Mouse (Mus musculus) midbrain, embryonic 12.5 days (tissue): ENCODE data around the gene Dld. TPM values are rescaled to one million over a fixed set of nuclear protein-coding genes. Genes with fewer than 3 reads are reported as not detected.
A peak's percentile ranks its signal among the peaks of the same experiment; 100 is the strongest.

ENCODE experiments used
- ATAC-seq: fragments of 200-750 bp; cut with Nextera tagmentation; 2 replicates; pipeline ENCODE4 v1.8.0; 2017; ENCODE audit warnings: low read depth, moderate TSS enrichment, moderate library complexity; ENCODE audit not compliant: low FRiP score
- H3K27ac ChIP-seq: fragments of 300-500 bp; sonication (generic); replicated peaks from 2 replicates; pipeline ENCODE4 v1.5.1; 2016; ENCODE audit warnings: mild to moderate bottlenecking
- H3K27me3 ChIP-seq: fragments of 300-500 bp; sonication (generic); 2 replicates; pipeline ENCODE4 v1.6.1; 2016; ENCODE audit warnings: mild to moderate bottlenecking
- H3K36me3 ChIP-seq: fragments of 300-500 bp; sonication (generic); 2 replicates; pipeline ENCODE4 v1.6.1; 2016
- H3K4me1 ChIP-seq: fragments of 300-500 bp; sonication (generic); 2 replicates; pipeline ENCODE4 v1.6.1; 2016
- H3K4me2 ChIP-seq: fragments of 300-500 bp; sonication (generic); replicated peaks from 2 replicates; pipeline ENCODE4 v1.6.1; 2016; ENCODE audit warnings: mild to moderate bottlenecking, moderate library complexity
- H3K4me3 ChIP-seq: fragments of 300-500 bp; sonication (generic); 2 replicates; pipeline ENCODE4 v1.5.1; 2016; ENCODE audit warnings: mild to moderate bottlenecking
- H3K9ac ChIP-seq: fragments of 300-500 bp; sonication (generic); replicated peaks from 2 replicates; pipeline ENCODE4 v1.6.1; 2016; ENCODE audit warnings: mild to moderate bottlenecking, moderate library complexity
- H3K9me3 ChIP-seq: fragments of 300-500 bp; sonication (generic); 2 replicates; pipeline ENCODE4 v1.6.1; 2016; ENCODE audit warnings: mild to moderate bottlenecking
- WGBS: fragments of 180-500 bp; shearing (Covaris S2); methylation state at CpG from one replicate; pipeline ENCODE4 v1.1.7; 2016; 5-methylcytosine and 5-hydroxymethylcytosine counted together
- polyA plus RNA-seq: library from polyadenylated mRNA; unstranded; fragments of >200 nt; fragmentation: Nextera tagmentation; extraction: Ambion mirVana; gene quantifications from 2 replicates; pipeline ENCODE4 v1.2.1, GENCODE M21; 2016

Dld gene
- polyA plus RNA-seq, 1 experiment from 2014 or later, result 144 TPM

DNA sequence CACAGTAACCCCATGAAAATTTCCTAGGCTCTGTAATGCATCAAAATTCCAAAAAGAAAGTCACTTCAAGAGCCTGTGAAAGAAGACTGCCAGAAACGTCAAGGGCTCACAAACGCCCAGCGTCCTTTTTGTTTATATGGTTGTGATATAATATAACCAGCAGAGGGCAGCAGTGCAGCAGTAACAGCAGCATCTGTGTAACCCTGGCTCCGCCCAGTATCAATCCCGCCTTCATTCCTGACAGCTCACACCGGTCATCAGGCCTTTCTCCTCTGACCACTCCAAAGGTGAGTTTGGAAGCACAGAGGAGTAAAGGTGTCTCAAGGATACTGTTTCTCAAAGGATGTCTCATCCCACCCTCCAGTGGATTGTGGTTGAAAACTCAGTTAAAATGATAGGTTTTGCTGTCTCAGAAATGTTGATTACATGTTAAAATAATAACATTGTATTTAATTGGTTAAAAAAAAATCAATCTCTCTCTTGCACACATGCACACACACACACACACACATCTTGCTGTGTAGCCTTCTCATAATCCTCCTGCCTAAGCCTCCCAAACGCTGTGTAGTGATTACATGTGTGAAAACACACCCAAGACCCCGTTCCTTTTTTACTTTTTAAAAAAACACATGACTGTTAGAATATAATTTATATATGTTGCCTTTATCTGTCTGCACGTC, 23.5 kb upstream of the Dld start:
- Histone ChIP-seq H3K4me2 (no peak overlapping the region), H3K27me3 (no peaks in the 10 kb centered on the region), H3K4me1 (peaks cover 7% of the 10 kb centered on the region; the same call in 1 of the 2 replicates), H3K27ac (no peak overlapping the region), H3K36me3 (no peaks in the 10 kb centered on the region), H3K4me3 (no peak overlapping the region), H3K9me3 (no peaks in the 10 kb centered on the region), H3K9ac (no peak overlapping the region)
- ATAC-seq, result peak; percentile 81
- 40% methylated on average over 9 of the region's 9 CpGs for WGBS

DNA sequence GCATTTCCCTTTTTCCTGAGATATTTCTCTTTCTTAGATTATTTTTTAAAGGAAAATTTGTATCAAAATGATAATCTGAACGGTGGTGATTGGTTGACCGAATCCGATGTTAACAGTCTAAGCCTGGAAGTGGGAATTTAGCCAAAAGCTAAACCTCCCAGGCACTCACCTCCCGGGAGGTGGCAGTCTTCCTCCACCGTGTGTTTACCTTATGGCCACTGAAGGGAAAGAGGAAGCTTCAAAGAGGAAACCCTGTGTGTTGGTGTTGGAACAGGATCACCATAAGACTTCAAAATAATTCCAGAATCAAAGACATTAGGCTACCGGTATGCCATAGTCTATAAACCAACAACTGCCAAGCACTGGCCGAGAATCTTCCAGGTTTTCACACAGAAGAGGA, 18.4 kb upstream of the Dld start:
- no peak overlapping the region for H3K4me2 ChIP-seq
- H3K4me1 ChIP-seq, result no peaks in the 10 kb centered on the region
- H3K27ac ChIP-seq, result no peak overlapping the region
- H3K4me3 ChIP-seq, result no peak overlapping the region
- WGBS, result 90% methylated on average over 7 of the region's 7 CpGs
- no peak overlapping the region for H3K9ac ChIP-seq
- ATAC-seq, result no peak
- H3K36me3 ChIP-seq, result no peaks in the 10 kb centered on the region
- H3K27me3 ChIP-seq, result 0 out of 2 replicates have a peak, but pooled peaks cover 4% of the 10 kb centered on the region
- no peaks in the 10 kb centered on the region for H3K9me3 ChIP-seq

DNA sequence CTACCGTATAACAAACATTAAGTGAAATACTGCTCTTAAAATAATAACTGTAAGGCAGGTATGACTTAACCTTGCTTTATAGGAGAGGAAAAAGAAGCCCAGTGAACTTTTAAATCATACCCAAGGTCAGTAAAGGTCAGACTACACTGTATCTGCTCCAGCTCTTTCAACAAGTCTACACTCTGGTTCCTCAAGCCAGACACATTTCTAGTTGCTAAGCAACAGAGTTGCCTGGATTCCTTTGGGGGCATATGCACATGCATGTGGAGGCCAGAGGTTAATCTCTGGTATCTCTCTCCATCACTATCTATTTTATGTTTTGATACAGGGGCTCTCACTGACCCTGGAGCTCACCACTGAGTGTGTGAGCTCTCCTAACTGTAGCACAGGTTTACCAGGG, 17.9 kb upstream of the Dld start:
- no peaks in the 10 kb centered on the region for H3K36me3 ChIP-seq
- no peak overlapping the region for H3K27ac ChIP-seq
- no peaks in the 10 kb centered on the region for H3K4me1 ChIP-seq
- H3K9me3 ChIP-seq, result no peaks in the 10 kb centered on the region
- H3K27me3 ChIP-seq, result 0 out of 2 replicates have a peak, but pooled peaks cover 4% of the 10 kb centered on the region
- ATAC-seq, result no peak
- no peak overlapping the region for H3K9ac ChIP-seq
- H3K4me3 ChIP-seq, result no peak overlapping the region
- WGBS, result 90% methylated on average over 1 of the region's 1 CpGs
- H3K4me2 ChIP-seq, result no peak overlapping the region

DNA sequence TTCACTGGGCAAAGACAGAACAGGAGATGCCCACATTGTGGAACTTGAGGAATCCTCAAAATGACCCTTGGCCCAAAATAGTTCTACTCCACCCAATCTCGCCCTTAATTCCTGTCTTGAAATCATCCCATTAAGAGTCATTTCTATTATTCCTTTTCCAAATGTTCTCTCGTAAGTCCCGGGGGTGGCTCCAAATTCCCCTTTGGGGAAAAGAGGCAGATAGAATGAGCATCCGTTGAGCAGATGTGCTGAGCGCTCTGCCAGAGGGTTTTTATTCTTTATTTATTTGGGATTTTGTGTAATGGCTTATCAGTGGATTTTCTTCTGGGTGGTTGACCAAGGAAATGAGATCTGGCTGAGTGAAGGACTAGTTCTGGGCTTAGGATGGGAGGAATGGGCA, 16.5 kb upstream of the Dld start:
- no peak for ATAC-seq

DNA sequence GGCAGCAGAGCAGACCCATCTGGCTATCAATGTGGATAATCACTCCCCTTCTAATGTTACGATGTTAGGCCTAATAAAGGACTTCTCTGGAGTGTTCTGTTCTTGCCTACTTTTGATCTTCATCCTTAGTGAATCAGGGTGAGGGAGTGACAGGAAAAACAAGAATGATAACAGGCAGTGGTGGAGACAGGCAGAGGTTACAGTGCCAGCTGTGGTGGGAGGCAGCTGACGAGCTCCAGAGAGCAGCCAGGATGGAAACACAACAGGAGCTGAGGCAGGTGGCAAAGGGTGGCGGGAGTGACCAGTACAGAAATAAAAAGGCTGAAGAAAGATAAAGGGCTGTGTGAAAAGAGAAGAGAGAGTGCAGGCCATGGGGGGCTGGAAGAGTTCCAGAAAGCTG, 15.2 kb upstream of the Dld start:
- no peaks in the 10 kb centered on the region for H3K4me1 ChIP-seq
- no peaks in the 10 kb centered on the region for H3K36me3 ChIP-seq
- 74% methylated on average over 3 of the region's 3 CpGs for WGBS
- no peak for ATAC-seq
- H3K27ac ChIP-seq, result no peak overlapping the region
- no peaks in the 10 kb centered on the region for H3K9me3 ChIP-seq
- H3K27me3 ChIP-seq, result 0 out of 2 replicates have a peak, but pooled peaks cover 4% of the 10 kb centered on the region
- no peak overlapping the region for H3K4me3 ChIP-seq
- no peak overlapping the region for H3K9ac ChIP-seq
- H3K4me2 ChIP-seq, result no peak overlapping the region

More for the DNA sequence above, 16.5 kb upstream of the Dld start:
- H3K9ac ChIP-seq, result no peak overlapping the region
- no peak overlapping the region for H3K4me2 ChIP-seq
- H3K36me3 ChIP-seq, result no peaks in the 10 kb centered on the region
- H3K9me3 ChIP-seq, result no peaks in the 10 kb centered on the region
- H3K27ac ChIP-seq, result no peak overlapping the region
- WGBS, result 88% methylated on average over 5 of the region's 5 CpGs
- no peak overlapping the region for H3K4me3 ChIP-seq
- H3K4me1 ChIP-seq, result no peaks in the 10 kb centered on the region
- 0 out of 2 replicates have a peak, but pooled peaks cover 4% of the 10 kb centered on the region for H3K27me3 ChIP-seq

DNA sequence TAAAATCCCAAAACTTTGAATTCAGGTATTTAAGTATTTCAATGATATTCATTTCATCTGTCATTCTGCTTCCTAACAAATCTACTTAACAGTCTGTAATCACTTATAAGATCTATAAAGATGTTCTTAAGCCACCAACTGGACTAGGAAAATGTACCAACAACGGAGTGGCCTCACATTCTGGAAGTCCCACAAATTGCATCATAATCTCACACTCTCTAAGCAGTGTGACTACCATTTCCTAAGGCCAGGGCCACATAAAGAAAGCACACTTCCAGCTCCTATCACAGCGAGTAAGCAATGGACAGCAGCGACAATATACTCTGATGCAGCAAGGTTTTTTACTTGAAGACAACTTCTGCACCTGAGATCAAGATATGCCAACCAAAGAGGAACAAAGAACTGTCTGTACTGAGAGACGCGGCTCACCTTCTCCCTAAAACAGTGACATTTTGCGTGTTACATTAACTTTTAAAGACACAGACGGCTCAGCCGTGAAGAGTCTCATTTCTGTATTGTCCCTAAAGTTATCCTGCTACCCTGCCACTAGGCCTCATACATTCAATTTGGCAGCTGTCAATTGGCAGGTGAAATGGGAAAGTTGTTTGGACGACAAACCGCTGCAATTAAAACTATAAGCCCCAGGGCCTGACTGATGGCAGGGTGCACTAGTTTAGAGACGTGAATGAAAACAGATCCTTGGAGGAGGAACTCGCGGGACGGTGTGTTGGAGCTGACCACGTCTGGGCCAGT, 886 bp downstream of the Dld start:
- Histone ChIP-seq H3K27ac (no peak overlapping the region), H3K9ac (peak overlapping the region; percentile 96), H3K9me3 (no peaks in the 10 kb centered on the region), H3K4me3 (peak overlapping the region; percentile 98), H3K4me2 (peak overlapping the region; percentile 91), H3K4me1 (peaks cover 12% of the 10 kb centered on the region), H3K36me3 (peaks cover 22% of the 10 kb centered on the region), H3K27me3 (no peaks in the 10 kb centered on the region)
- WGBS, result 33% methylated on average over 15 of the region's 15 CpGs
- no peak for ATAC-seq

DNA sequence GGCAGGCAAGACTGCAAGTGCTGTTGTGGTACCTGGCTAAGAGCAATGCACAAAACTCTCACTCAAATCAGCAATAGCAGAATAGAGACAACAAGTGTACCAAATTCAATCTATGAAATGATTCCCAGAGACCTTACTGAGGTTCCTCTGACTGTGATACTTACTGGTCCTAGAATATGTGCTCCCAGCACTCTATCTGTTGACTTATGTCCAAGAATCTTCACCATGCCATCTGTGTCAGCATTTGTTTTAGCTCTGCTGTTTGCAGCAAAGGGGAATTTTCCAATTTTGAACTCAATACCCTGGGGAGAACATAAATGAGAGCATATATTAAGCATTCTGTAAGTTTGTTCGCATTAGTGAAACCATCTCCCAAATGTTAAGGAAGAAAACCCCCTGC, 18.0 kb downstream of the Dld start:
- H3K9me3 ChIP-seq, result no peaks in the 10 kb centered on the region
- H3K4me1 ChIP-seq, result no peaks in the 10 kb centered on the region
- no peak overlapping the region for H3K4me3 ChIP-seq
- no peak for ATAC-seq
- H3K4me2 ChIP-seq, result no peak overlapping the region
- 100% methylated on average over 1 of the region's 1 CpGs for WGBS
- no peaks in the 10 kb centered on the region for H3K27me3 ChIP-seq
- H3K36me3 ChIP-seq, result peaks cover 62% of the 10 kb centered on the region
- no peak overlapping the region for H3K27ac ChIP-seq
- no peak overlapping the region for H3K9ac ChIP-seq

DNA sequence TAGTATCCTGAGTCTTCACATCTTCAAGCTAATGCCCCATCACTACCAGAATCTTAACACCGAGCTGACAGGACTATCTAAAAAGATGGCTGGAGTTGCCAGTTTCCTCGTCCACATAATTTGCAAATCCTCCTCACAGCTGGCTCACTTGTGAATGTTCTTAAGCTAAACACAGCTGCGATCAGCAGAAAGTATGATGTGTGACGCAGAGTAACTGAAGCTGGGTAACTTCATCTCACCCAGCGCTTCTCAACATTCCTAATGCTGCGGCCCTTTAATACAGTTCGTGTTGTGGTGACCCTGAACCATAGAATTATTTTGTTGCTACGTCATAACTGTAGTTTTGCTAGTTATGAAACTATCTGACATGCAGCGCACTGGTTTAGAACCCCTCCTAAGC, 24.1 kb downstream of the Dld start:
- Histone ChIP-seq H3K27ac (no peak overlapping the region), H3K4me3 (no peak overlapping the region)
- WGBS, result 93% methylated on average over 9 of the region's 9 CpGs

DNA sequence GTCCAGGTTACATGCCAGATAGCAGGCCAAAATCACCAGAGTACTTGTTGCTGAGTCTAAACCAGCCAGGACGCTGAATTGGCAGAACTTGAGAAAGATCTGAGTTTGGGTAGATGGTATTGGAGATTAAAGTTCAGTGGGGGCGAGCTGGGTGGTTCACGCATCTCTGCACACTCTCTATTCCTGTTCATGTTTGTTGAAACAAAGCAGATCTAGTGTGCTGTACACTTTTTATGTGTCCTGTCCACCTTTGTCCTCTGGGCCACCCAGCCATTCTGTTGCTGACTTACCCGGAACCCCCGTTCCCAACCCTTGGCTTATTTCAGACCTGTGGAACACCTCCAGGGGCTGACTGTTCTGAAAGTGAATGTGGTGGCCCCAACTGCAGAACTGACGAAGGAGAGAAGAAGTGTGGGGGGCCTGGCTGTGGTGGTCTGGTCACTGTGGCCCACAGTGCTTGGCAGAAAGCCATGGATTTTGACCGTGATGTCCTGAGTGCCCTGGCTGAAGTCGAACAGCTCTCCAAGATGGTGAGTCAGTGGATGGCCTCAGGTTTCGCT, 28.0 kb downstream of the Dld start:
- no peak overlapping the region for H3K27ac ChIP-seq
- no peak overlapping the region for H3K9ac ChIP-seq
- no peak overlapping the region for H3K4me2 ChIP-seq
- WGBS, result 90% methylated on average over 9 of the region's 9 CpGs
- H3K9me3 ChIP-seq, result no peaks in the 10 kb centered on the region
- no peak overlapping the region for H3K4me3 ChIP-seq
- no peak for ATAC-seq
- no peaks in the 10 kb centered on the region for H3K36me3 ChIP-seq
- no peaks in the 10 kb centered on the region for H3K4me1 ChIP-seq
- no peaks in the 10 kb centered on the region for H3K27me3 ChIP-seq

More for the DNA sequence above, 24.1 kb downstream of the Dld start:
- Histone ChIP-seq H3K9me3 (no peaks in the 10 kb centered on the region), H3K36me3 (peaks cover 17% of the 10 kb centered on the region), H3K4me2 (no peak overlapping the region), H3K9ac (no peak overlapping the region), H3K4me1 (no peaks in the 10 kb centered on the region), H3K27me3 (no peaks in the 10 kb centered on the region)
- ATAC-seq, result no peak

DNA sequence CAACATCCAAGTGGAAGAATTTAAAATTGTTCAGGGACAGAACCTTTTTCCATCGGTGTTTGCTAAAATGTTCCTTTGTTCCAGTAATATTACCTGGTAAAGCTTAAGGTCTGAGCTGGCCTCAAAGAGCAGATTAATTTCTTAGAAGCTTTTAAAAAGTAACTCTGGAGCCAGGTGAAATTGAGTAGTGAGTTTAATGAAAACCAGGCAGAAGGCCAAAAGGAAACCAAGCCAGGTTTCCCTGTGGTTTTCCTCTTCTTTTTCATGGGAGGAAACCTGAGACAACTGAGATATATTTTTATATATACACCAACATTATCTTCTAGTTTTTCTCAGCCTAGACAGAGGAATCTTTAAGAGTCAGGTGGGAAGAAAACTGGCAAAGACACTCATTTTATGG, 29.7 kb downstream of the Dld start:
- H3K4me1 ChIP-seq, result no peaks in the 10 kb centered on the region
- no peak overlapping the region for H3K9ac ChIP-seq
- 96% methylated on average over 1 of the region's 1 CpGs for WGBS
- no peaks in the 10 kb centered on the region for H3K36me3 ChIP-seq
- H3K9me3 ChIP-seq, result no peaks in the 10 kb centered on the region
- no peak overlapping the region for H3K27ac ChIP-seq
- H3K4me3 ChIP-seq, result no peak overlapping the region
- no peaks in the 10 kb centered on the region for H3K27me3 ChIP-seq
- no peak overlapping the region for H3K4me2 ChIP-seq
- ATAC-seq, result no peak

DNA sequence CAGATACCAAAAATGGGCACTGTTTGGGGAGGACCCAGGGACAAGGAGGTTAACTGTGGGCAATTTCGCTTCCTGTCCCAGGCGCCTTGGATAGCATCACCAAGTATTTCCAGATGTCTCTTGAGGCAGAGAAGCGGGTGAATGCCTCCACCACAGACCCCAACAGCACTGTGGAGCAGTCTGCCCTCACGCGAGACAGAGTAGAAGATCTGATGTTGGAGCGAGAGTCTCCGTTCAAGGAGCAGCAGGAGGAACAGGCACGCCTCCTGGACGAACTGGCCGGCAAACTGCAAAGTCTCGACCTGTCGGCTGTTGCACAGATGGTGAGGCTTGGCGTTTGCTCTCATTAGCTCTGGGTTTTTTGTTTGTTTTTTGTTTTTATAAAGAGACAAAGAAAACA, 30.4 kb downstream of the Dld start:
- no peak overlapping the region for H3K9ac ChIP-seq
- no peaks in the 10 kb centered on the region for H3K36me3 ChIP-seq
- no peaks in the 10 kb centered on the region for H3K27me3 ChIP-seq
- no peaks in the 10 kb centered on the region for H3K9me3 ChIP-seq
- H3K4me2 ChIP-seq, result no peak overlapping the region
- no peak overlapping the region for H3K4me3 ChIP-seq
- no peak for ATAC-seq
- H3K4me1 ChIP-seq, result no peaks in the 10 kb centered on the region
- 79% methylated on average over 13 of the region's 13 CpGs for WGBS
- no peak overlapping the region for H3K27ac ChIP-seq

DNA sequence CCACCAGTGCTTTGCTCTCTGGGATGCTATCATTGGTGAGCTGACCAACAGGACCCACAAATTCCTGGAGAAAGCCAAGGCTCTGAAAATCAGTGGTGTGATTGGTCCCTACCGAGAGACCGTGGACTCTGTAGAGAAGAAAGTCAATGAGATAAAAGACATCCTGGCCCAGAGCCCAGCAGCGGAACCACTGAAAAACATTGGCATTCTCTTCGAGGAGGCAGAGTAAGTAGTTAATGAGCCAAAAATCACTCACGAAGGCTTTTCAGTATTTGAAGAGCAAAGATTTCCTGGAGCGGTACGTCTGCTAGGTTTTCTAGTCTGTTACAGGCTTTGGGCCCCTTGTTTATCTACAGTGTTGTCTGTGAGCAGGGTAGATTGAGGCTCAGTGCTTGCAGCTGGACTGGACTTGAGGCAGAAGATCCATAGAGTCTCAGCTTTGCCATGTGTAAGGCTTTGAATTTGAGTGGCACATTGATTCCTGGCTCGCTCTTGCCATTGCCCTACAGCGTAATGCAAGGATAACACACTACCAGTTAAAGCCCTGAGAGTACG, 32.8 kb downstream of the Dld start:
- H3K36me3 ChIP-seq, result no peaks in the 10 kb centered on the region
- no peak overlapping the region for H3K9ac ChIP-seq
- ATAC-seq, result no peak
- WGBS, result 91% methylated on average over 10 of the region's 10 CpGs
- no peak overlapping the region for H3K4me3 ChIP-seq
- no peaks in the 10 kb centered on the region for H3K27me3 ChIP-seq
- no peaks in the 10 kb centered on the region for H3K4me1 ChIP-seq
- no peaks in the 10 kb centered on the region for H3K9me3 ChIP-seq
- no peak overlapping the region for H3K4me2 ChIP-seq
- H3K27ac ChIP-seq, result no peak overlapping the region
